Mouse (Mus musculus): ENCODE measurements around the gene Vcp. TPM values are rescaled to one million over a fixed set of nuclear protein-coding genes. Genes with fewer than 3 reads are reported as not detected.

The Vcp gene
- polyA plus RNA-seq, 1 experiment from 2014 or later = 497 TPM

GRCm38 (mm10) chr4:43040114-43040572, 39.8 kb upstream of the Vcp start:
- peak overlapping the region; percentile 91 for H3K9ac ChIP-seq (ENCODE audit: low read length)
- H3K36me3 ChIP-seq (ENCODE audit: control insufficient read depth, insufficient read depth, low read length) = peaks cover 3% of the 10 kb centered on the region; the same call in 1 of the 2 replicates
- peak overlapping the region; percentile 84 for H3K4me2 ChIP-seq (ENCODE audit: low read depth, low read length)
- WGBS = under 1% methylated on average over 25 of the region's 25 CpGs
- no peaks in the 10 kb centered on the region for H3K9me3 ChIP-seq (replicated peaks; ENCODE audit: control insufficient read depth, low read length)
- no peaks in the 10 kb centered on the region for H3K27me3 ChIP-seq (ENCODE audit: control insufficient read depth, insufficient read depth, low read length)
- H3K27ac ChIP-seq (ENCODE audit: low read length) = peak overlapping the region; percentile 87
- ATAC-seq (ENCODE audit: insufficient read depth, low FRiP score) = peak; percentile 98
- peak overlapping the region; percentile 81 for H3K4me3 ChIP-seq (replicated peaks; ENCODE audit: low read length)
- H3K4me1 ChIP-seq (ENCODE audit: control insufficient read depth, insufficient read depth, low read length) = peaks cover 34% of the 10 kb centered on the region

- no peak for ATAC-seq (ENCODE audit: insufficient read depth, low FRiP score)
- Histone ChIP-seq H3K4me3 (replicated peaks; ENCODE audit: low read length) (peak overlapping the region; percentile 81), H3K9me3 (replicated peaks; ENCODE audit: control insufficient read depth, low read length) (no peaks in the 10 kb centered on the region), H3K27me3 (ENCODE audit: control insufficient read depth, insufficient read depth, low read length) (no peaks in the 10 kb centered on the region), H3K4me2 (ENCODE audit: low read depth, low read length) (peak overlapping the region; percentile 84), H3K27ac (ENCODE audit: low read length) (peak overlapping the region; percentile 87), H3K36me3 (ENCODE audit: control insufficient read depth, insufficient read depth, low read length) (peaks cover 3% of the 10 kb centered on the region; the same call in 1 of the 2 replicates), H3K9ac (ENCODE audit: low read length) (peak overlapping the region; percentile 91), H3K4me1 (ENCODE audit: control insufficient read depth, insufficient read depth, low read length) (peaks cover 28% of the 10 kb centered on the region)
- 2% methylated on average over 11 of the region's 11 CpGs for WGBS
These were observed 39.3 kb upstream of the Vcp start for GRCm38 (mm10) chr4:43039609-43040008.

- Histone ChIP-seq H3K4me1 (ENCODE audit: control insufficient read depth, insufficient read depth, low read length) (peaks cover 21% of the 10 kb centered on the region), H3K27me3 (ENCODE audit: control insufficient read depth, insufficient read depth, low read length) (no peaks in the 10 kb centered on the region), H3K27ac (ENCODE audit: low read length) (peak overlapping the region; percentile 87), H3K9me3 (replicated peaks; ENCODE audit: control insufficient read depth, low read length) (no peaks in the 10 kb centered on the region), H3K9ac (ENCODE audit: low read length) (peak overlapping the region; percentile 91), H3K4me2 (ENCODE audit: low read depth, low read length) (peak overlapping the region; percentile 84), H3K36me3 (ENCODE audit: control insufficient read depth, insufficient read depth, low read length) (peaks cover 6% of the 10 kb centered on the region; the same call in 1 of the 2 replicates), H3K4me3 (replicated peaks; ENCODE audit: low read length) (peak overlapping the region; percentile 81)
- ATAC-seq (ENCODE audit: insufficient read depth, low FRiP score) = no peak
- whole genome bisulfite sequencing = 43% methylated on average over 15 of the region's 15 CpGs
These were observed 38.5 kb upstream of the Vcp start for GRCm38 (mm10) chr4:43038567-43039495.

- no peaks in the 10 kb centered on the region for H3K9me3 ChIP-seq (replicated peaks; ENCODE audit: control insufficient read depth, low read length)
- H3K27me3 ChIP-seq (ENCODE audit: control insufficient read depth, insufficient read depth, low read length) = no peaks in the 10 kb centered on the region
- H3K4me2 ChIP-seq (ENCODE audit: low read depth, low read length) = peak overlapping the region; percentile 84; the same call in 1 of the 2 replicates
- peaks cover 6% of the 10 kb centered on the region; the same call in 1 of the 2 replicates for H3K36me3 ChIP-seq (ENCODE audit: control insufficient read depth, insufficient read depth, low read length)
- 65% methylated on average over 4 of the region's 4 CpGs for WGBS
- peak overlapping the region; percentile 19; the same call in 1 of the 2 replicates for H3K9ac ChIP-seq (ENCODE audit: low read length)
- ATAC-seq (ENCODE audit: insufficient read depth, low FRiP score) = no peak
- peaks cover 21% of the 10 kb centered on the region for H3K4me1 ChIP-seq (ENCODE audit: control insufficient read depth, insufficient read depth, low read length)
- H3K27ac ChIP-seq (ENCODE audit: low read length) = no peak overlapping the region
- no peak overlapping the region for H3K4me3 ChIP-seq (replicated peaks; ENCODE audit: low read length)
These were observed 37.7 kb upstream of the Vcp start for GRCm38 (mm10) chr4:43037860-43038566.

- H3K4me1 ChIP-seq (ENCODE audit: control insufficient read depth, insufficient read depth, low read length) = peaks cover 26% of the 10 kb centered on the region
- no peak for ATAC-seq (ENCODE audit: insufficient read depth, low FRiP score)
- H3K4me2 ChIP-seq (ENCODE audit: low read depth, low read length) = no peak overlapping the region
- H3K4me3 ChIP-seq (replicated peaks; ENCODE audit: low read length) = no peak overlapping the region
- peaks cover 6% of the 10 kb centered on the region; the same call in 1 of the 2 replicates for H3K36me3 ChIP-seq (ENCODE audit: control insufficient read depth, insufficient read depth, low read length)
- no peak overlapping the region for H3K27ac ChIP-seq (ENCODE audit: low read length)
- H3K27me3 ChIP-seq (ENCODE audit: control insufficient read depth, insufficient read depth, low read length) = no peaks in the 10 kb centered on the region
- WGBS = 73% methylated on average over 10 of the region's 10 CpGs
- H3K9ac ChIP-seq (ENCODE audit: low read length) = no peak overlapping the region
- H3K9me3 ChIP-seq (replicated peaks; ENCODE audit: control insufficient read depth, low read length) = no peaks in the 10 kb centered on the region
These were observed 36.0 kb upstream of the Vcp start for GRCm38 (mm10) chr4:43036356-43036755.

- H3K27me3 ChIP-seq (ENCODE audit: control insufficient read depth, insufficient read depth, low read length) = no peaks in the 10 kb centered on the region
- H3K27ac ChIP-seq (ENCODE audit: low read length) = no peak overlapping the region
- no peaks in the 10 kb centered on the region for H3K9me3 ChIP-seq (replicated peaks; ENCODE audit: control insufficient read depth, low read length)
- H3K9ac ChIP-seq (ENCODE audit: low read length) = no peak overlapping the region
- 91% methylated on average over 6 of the region's 6 CpGs for WGBS
- ATAC-seq (ENCODE audit: insufficient read depth, low FRiP score) = no peak
- H3K4me1 ChIP-seq (ENCODE audit: control insufficient read depth, insufficient read depth, low read length) = peaks cover 26% of the 10 kb centered on the region
- no peak overlapping the region for H3K4me3 ChIP-seq (replicated peaks; ENCODE audit: low read length)
- peaks cover 6% of the 10 kb centered on the region; the same call in 1 of the 2 replicates for H3K36me3 ChIP-seq (ENCODE audit: control insufficient read depth, insufficient read depth, low read length)
- no peak overlapping the region for H3K4me2 ChIP-seq (ENCODE audit: low read depth, low read length)
These were observed 35.5 kb upstream of the Vcp start for GRCm38 (mm10) chr4:43035851-43036250.

- Histone ChIP-seq H3K4me1 (ENCODE audit: control insufficient read depth, insufficient read depth, low read length) (peaks cover 18% of the 10 kb centered on the region), H3K9ac (ENCODE audit: low read length) (no peak overlapping the region), H3K4me3 (replicated peaks; ENCODE audit: low read length) (no peak overlapping the region), H3K4me2 (ENCODE audit: low read depth, low read length) (no peak overlapping the region), H3K9me3 (replicated peaks; ENCODE audit: control insufficient read depth, low read length) (no peaks in the 10 kb centered on the region), H3K27ac (ENCODE audit: low read length) (no peak overlapping the region), H3K36me3 (ENCODE audit: control insufficient read depth, insufficient read depth, low read length) (peaks cover 12% of the 10 kb centered on the region), H3K27me3 (ENCODE audit: control insufficient read depth, insufficient read depth, low read length) (no peaks in the 10 kb centered on the region)
- no peak for ATAC-seq (ENCODE audit: insufficient read depth, low FRiP score)
- WGBS = 76% methylated on average over 14 of the region's 14 CpGs
These were observed 33.2 kb upstream of the Vcp start for GRCm38 (mm10) chr4:43033481-43033880.

GRCm38 (mm10) chr4:43032501-43032900, 32.2 kb upstream of the Vcp start:
- no peaks in the 10 kb centered on the region for H3K27me3 ChIP-seq (ENCODE audit: control insufficient read depth, insufficient read depth, low read length)
- no peak for ATAC-seq (ENCODE audit: insufficient read depth, low FRiP score)
- H3K36me3 ChIP-seq (ENCODE audit: control insufficient read depth, insufficient read depth, low read length) = peaks cover 20% of the 10 kb centered on the region
- no peak overlapping the region for H3K27ac ChIP-seq (ENCODE audit: low read length)
- no peak overlapping the region for H3K9ac ChIP-seq (ENCODE audit: low read length)
- H3K4me1 ChIP-seq (ENCODE audit: control insufficient read depth, insufficient read depth, low read length) = peaks cover 13% of the 10 kb centered on the region
- 100% methylated on average over 1 of the region's 1 CpGs for WGBS
- H3K9me3 ChIP-seq (replicated peaks; ENCODE audit: control insufficient read depth, low read length) = no peaks in the 10 kb centered on the region
- H3K4me2 ChIP-seq (ENCODE audit: low read depth, low read length) = no peak overlapping the region
- H3K4me3 ChIP-seq (replicated peaks; ENCODE audit: low read length) = no peak overlapping the region

Data from stomach, embryonic 16.5 days (tissue).